Mouse (Mus musculus) spleen, adult 2 months (tissue): ENCODE data around the gene Sec16a. TPM values are rescaled to one million over a fixed set of nuclear protein-coding genes. Genes with fewer than 3 reads are reported as not detected.

Experiments used
- DNase-seq, 2 experiments: peaks; one replicate each; pipeline versions ENCODE4 v3.0.0 to v3.0.0-alpha.2; 2012 to 2021; ENCODE audit warnings: low spot score in 2 of 2, low read depth in 1 of 2
- H3K27ac ChIP-seq: fragments of 200-500 bp; 2 replicates; pipeline ENCODE4 v1.5.1; 2012; ENCODE audit warnings: low read length, inconsistent platforms; ENCODE audit not compliant: insufficient read depth
- H3K27me3 ChIP-seq: fragments of 200-500 bp; 2 replicates; pipeline ENCODE4 v1.6.1; 2012; ENCODE audit warnings: mild to moderate bottlenecking, moderate library complexity, low read length, inconsistent platforms; ENCODE audit not compliant: control insufficient read depth, insufficient read depth
- H3K36me3 ChIP-seq: fragments of 200-500 bp; 2 replicates; pipeline ENCODE4 v1.6.1; 2012; ENCODE audit warnings: mild to moderate bottlenecking, low read length, inconsistent platforms; ENCODE audit not compliant: control insufficient read depth, insufficient read depth
- H3K4me1 ChIP-seq: fragments of 200-500 bp; 2 replicates; pipeline ENCODE4 v1.6.1; 2011; ENCODE audit warnings: inconsistent platforms; ENCODE audit not compliant: control insufficient read depth, insufficient read depth, insufficient read length
- H3K4me3 ChIP-seq: fragments of 200-500 bp; 2 replicates; pipeline ENCODE4 v1.5.1; 2011; ENCODE audit warnings: mild to moderate bottlenecking, inconsistent platforms; ENCODE audit not compliant: insufficient read depth, insufficient read length; ENCODE audit errors: extremely low read depth
- CTCF ChIP-seq: fragments of 200-500 bp; IDR thresholded peaks from 2 replicates; pipeline ENCODE4 v1.5.1; 2011; ENCODE audit warnings: mild to moderate bottlenecking, inconsistent platforms; ENCODE audit not compliant: insufficient read depth, insufficient read length, insufficient replicate concordance; ENCODE audit errors: extremely low read depth
- POLR2A ChIP-seq: fragments of 200-500 bp; IDR thresholded peaks from 2 replicates; pipeline ENCODE4 v1.6.1; 2011; ENCODE audit warnings: low read depth, low read length, inconsistent platforms
- WGBS: fragments of 180-500 bp; shearing (Covaris S2); methylation state at CpG from one replicate; pipeline ENCODE4 v1.1.7; 2018; 5-methylcytosine and 5-hydroxymethylcytosine counted together
- polyA plus RNA-seq: library from polyadenylated mRNA; depleted of rRNA; stranded (reverse); fragments of >200 nt; gene quantifications from 2 replicates; pipeline ENCODE4 v1.2.3, GENCODE M21; 2012

Sec16a gene
- polyA plus RNA-seq, 1 experiment, result 65.2 TPM

DNA sequence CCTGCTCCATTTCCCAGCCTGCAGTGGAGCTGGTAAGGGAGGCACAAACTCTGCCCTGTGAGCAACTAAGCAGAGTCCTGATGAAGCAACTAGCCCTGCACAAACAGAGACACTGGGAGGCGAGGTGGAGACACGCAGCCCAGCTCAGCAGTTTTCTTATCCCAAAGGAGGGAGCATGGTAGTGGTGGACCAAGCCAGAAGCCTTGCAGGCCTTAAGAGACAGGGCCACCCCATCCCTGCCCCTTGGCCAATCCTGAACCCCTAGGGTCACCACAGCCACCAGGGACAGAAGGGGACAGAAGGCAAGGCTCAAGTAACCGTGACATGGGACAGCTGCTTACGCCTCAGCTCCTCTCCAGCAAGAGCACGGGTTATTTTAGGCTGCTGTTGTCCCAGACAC, 16.7 kb upstream of the Sec16a start:
- TF ChIP-seq CTCF, result no peak
- no peak for TF ChIP-seq POLR2A
- Histone ChIP-seq H3K27me3 (no peaks in the 10 kb centered on the region), H3K36me3 (peaks cover 53% of the 10 kb centered on the region), H3K27ac (no peak overlapping the region), H3K4me1 (peaks cover 3% of the 10 kb centered on the region; the same call in 1 of the 2 replicates), H3K4me3 (no peak overlapping the region)
- 92% methylated on average over 5 of the region's 5 CpGs for WGBS
- DNase-seq, result no peak

DNA sequence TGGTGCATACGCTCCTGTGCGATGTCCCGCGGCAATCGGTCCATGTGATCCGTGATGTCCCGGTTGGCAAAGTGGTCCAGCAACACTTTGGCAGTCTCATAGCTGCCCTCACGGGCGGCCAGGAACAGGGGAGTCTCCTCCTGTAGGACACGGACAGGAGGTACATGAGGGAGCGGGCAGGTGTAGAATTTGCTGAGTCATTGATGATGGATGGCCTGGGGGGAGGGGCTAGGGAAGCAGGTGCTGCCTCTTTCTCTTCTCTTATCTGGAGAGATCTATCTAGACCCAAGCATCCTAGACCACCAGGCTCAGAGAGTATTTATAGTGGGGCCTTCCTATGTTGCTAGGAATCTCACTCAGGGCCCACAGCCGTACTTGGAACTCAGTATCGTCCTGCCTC, 15.8 kb upstream of the Sec16a start:
- Histone ChIP-seq H3K4me3 (no peak overlapping the region), H3K27ac (no peak overlapping the region), H3K4me1 (peaks cover 3% of the 10 kb centered on the region; the same call in 1 of the 2 replicates), H3K27me3 (no peaks in the 10 kb centered on the region), H3K36me3 (peaks cover 50% of the 10 kb centered on the region)
- WGBS, result 88% methylated on average over 13 of the region's 13 CpGs
- no peak for TF ChIP-seq POLR2A
- no peak for TF ChIP-seq CTCF
- no peak for DNase-seq

DNA sequence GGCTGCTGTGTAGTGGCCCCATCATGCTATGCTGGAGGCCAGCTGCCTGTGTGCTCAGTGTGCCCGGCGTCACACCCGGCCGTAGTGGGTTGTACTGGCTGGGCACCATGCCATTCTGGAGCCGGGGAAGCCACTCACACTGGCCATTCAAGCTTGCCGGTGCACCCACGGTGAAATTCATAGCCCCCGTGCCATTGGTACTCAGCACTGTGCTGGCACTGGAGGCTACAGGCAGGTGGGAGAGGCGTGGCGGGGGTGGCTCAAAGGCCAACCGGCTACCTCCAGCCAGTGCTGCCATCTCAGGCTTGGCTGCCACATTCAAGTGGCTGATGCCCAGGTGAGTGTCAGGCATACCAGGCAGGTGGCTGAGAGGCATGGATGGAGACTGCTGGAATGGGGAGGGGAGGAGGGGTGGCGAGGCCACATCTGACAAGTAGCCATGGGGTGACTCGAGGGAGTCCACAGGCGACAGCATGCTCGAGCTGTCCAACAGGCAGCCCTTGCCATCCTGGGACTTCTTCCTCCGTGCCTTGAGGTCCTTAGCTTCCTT, 15.2 kb upstream of the Sec16a start:
- no peak overlapping the region for H3K4me3 ChIP-seq
- no peak for TF ChIP-seq POLR2A
- no peak for TF ChIP-seq CTCF
- WGBS, result 94% methylated on average over 16 of the region's 16 CpGs
- peaks cover 45% of the 10 kb centered on the region for H3K36me3 ChIP-seq
- no peak for DNase-seq
- H3K4me1 ChIP-seq, result peaks cover 3% of the 10 kb centered on the region; the same call in 1 of the 2 replicates
- H3K27ac ChIP-seq, result no peak overlapping the region
- no peaks in the 10 kb centered on the region for H3K27me3 ChIP-seq

DNA sequence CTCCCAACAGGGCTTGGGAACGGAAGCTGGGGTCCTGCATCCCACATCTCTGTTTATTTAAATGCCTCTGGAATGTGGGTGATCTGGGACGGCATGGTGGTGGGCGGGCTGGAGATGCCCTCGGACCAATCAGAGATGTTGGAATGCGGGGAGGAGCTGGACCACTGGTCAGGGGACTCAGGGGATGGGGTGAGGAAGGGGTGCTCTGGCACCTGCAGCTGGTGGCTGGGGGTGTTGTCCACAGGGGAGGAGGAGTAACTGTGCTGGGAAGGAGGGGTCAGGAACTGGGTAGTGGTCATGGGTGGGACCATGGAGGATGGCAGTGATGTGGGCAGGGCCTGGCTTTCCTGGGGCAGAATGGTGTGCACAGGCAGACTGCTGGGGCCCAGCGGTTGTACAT, 14.5 kb upstream of the Sec16a start:
- Histone ChIP-seq H3K27me3 (no peaks in the 10 kb centered on the region), H3K4me3 (no peak overlapping the region), H3K4me1 (peaks cover 3% of the 10 kb centered on the region; the same call in 1 of the 2 replicates), H3K27ac (no peak overlapping the region), H3K36me3 (peaks cover 38% of the 10 kb centered on the region)
- WGBS, result 89% methylated on average over 6 of the region's 6 CpGs
- TF ChIP-seq CTCF (no peak), POLR2A (no peak)
- DNase-seq, result no peak

DNA sequence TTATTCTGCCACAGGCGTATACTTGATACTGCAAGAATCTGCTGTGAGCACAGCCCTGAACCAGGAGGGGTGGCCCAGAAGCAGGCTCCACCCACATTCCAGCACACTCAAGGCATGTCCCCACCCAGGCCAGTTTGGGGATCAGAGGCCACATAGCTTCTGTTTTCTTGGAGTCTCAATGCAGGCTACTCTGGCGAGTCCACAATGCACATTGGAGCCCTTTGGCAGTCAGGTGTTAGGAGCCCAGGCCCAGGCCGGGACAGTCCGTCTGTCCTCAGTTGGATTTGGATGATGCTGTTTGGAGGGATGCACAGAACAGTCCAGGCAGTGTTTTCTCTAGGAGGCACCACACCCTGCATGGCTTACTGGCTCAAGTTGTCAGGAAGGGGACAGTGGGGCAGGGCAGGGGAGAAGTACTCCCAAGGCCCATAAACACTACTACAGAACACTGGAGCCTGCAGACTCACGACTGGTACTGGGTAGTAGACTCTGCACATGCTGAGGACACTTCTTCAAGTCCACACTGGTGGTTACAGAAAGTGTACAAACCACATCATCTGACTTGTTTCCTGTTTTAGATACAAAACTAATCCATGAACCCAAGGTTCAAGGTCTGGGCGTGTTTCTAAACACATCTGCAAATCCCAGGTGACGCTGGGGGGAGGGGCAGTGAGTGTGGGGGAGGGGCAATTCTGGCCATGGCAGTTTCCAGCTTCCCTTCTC, 13.5 kb upstream of the Sec16a start:
- peaks cover 3% of the 10 kb centered on the region; the same call in 1 of the 2 replicates for H3K4me1 ChIP-seq
- WGBS, result 55% methylated on average over 7 of the region's 7 CpGs
- TF ChIP-seq CTCF, result no peak
- TF ChIP-seq POLR2A, result no peak
- H3K36me3 ChIP-seq, result peaks cover 34% of the 10 kb centered on the region
- no peaks in the 10 kb centered on the region for H3K27me3 ChIP-seq
- H3K27ac ChIP-seq, result no peak overlapping the region
- H3K4me3 ChIP-seq, result no peak overlapping the region
- no peak for DNase-seq

DNA sequence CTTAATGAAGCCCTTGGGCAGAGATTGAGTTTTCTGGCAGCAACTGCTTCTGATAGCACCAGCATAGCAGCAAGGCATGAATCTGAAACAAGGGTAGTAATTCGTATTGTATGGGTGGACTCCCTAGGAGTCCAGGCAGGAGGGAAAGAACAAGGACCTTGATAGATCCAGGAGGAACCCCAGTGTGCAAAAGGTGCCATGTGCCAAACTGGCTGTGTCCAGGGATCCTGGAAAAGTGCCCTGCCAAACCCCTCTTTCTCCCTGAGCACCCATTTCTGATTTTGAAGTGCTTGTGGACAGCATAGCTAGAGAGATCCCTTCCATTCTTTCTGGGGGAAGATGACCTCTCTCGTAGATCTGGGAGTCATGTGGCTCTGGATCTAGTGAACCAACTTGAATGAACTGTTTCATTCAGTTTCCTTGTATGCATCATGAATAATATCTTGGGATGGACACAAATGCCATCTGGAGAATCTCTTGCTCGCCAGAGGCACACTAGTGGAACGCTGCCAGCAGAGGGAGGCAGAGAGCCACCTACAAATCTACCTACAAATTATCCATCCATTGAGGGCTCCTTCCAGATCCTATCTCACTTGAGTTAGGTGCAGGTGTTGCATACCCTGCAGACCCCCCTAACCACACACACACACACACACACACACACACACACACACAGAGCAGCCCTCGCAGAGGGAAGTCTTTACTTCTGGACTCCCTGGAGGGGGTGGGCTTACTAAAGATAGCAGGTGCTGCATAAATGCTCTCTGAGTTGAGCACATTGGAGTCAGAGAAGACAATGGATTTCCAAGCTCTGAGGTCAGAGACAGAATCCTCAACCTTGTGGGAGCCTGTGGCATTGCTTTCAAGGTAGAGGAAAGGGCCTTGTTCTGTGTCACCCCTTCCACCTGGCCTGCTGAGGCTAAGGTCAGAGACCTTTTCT, 4.4 kb upstream of the Sec16a start:
- DNase-seq, result peak; percentile 31 to 63
- 27% methylated on average over 5 of the region's 5 CpGs for WGBS
- Histone ChIP-seq H3K4me1 (no peaks in the 10 kb centered on the region), H3K4me3 (no peak overlapping the region), H3K36me3 (no peaks in the 10 kb centered on the region), H3K27ac (no peak overlapping the region), H3K27me3 (no peaks in the 10 kb centered on the region)
- TF ChIP-seq CTCF (peak; percentile 79; the same call in 1 of the 2 replicates), POLR2A (no peak)

DNA sequence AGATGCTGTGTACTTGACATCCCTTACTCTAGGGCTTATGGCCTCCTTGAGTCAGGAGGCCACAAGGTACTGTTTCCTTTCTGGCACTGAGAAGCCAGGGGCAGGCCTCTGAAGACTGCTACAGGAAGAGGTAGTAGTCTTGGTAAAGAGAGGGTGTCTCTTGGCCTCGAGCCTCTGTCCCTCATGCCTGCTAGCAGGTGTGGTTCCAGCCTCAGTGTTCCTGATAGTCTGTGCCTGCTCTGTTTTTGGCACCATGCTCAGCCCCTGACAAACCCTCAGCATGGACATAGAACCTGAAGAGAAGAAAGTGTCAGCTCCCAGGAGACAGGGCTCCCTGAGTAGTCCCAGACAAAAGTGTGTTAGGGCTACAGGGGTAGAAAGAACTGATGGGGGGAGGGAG, 2.4 kb upstream of the Sec16a start:
- WGBS, result 20% methylated on average over 1 of the region's 1 CpGs
- H3K27me3 ChIP-seq, result no peaks in the 10 kb centered on the region
- no peaks in the 10 kb centered on the region for H3K36me3 ChIP-seq
- peaks cover 4% of the 10 kb centered on the region; the same call in 1 of the 2 replicates for H3K4me1 ChIP-seq
- TF ChIP-seq CTCF (no peak), POLR2A (no peak)
- H3K4me3 ChIP-seq, result no peak overlapping the region
- H3K27ac ChIP-seq, result no peak overlapping the region
- no peak for DNase-seq
